Mouse (Mus musculus) CD4-positive helper T cell, adult 2 months (primary cell): Measurements from ENCODE around the gene Mrm3.
A peak's percentile ranks its signal among the peaks of the same experiment; 100 is the strongest.
"Not testable (repeated sequence)": the region's sequence is repeated elsewhere in the genome, so short reads cannot be mapped to it uniquely, and the experiment has no call there.

Experiments used
- DNase-seq: peaks from one replicate; pipeline ENCODE4 v3.0.0-alpha.2; 2012; ENCODE audit warnings: low read depth, missing footprints, low spot score

Gene Mrm3

GRCm38 (mm10) chr11:76242901-76243810 is at the start of gene Mrm3, which contains the start of gene Glod4:
Gene Mrm3 (plus strand): TSS chr11:76243715.
Gene Glod4 (minus strand): TSS chr11:76243725.
- peak; percentile 90 for DNase-seq

- no peak for DNase-seq
These were observed 47.1 kb upstream of the Mrm3 start for GRCm38 (mm10) chr11:76196275-76196976.

GRCm38 (mm10) chr11:76196977-76197469 is 46.5 kb upstream of the Mrm3 start:
- no peak for DNase-seq

- DNase-seq: peak; percentile 58
These were observed 41.5 kb upstream of the Mrm3 start for GRCm38 (mm10) chr11:76201761-76202674.

GRCm38 (mm10) chr11:76206793-76207192 is 36.7 kb upstream of the Mrm3 start:
- no peak for DNase-seq

- no peak for DNase-seq
These were observed 33.1 kb upstream of the Mrm3 start for GRCm38 (mm10) chr11:76210228-76210985.

- not testable (repeated sequence) for DNase-seq
These were observed 31.9 kb upstream of the Mrm3 start for GRCm38 (mm10) chr11:76211595-76211994.

GRCm38 (mm10) chr11:76213841-76214240 is 29.7 kb upstream of the Mrm3 start:
- no peak for DNase-seq

GRCm38 (mm10) chr11:76215011-76215410 is 28.5 kb upstream of the Mrm3 start:
- DNase-seq: peak; percentile 30

- DNase-seq: no peak
These were observed 27.4 kb upstream of the Mrm3 start for GRCm38 (mm10) chr11:76216049-76216540.

- DNase-seq: peak; percentile 37
These were observed 26.7 kb upstream of the Mrm3 start for GRCm38 (mm10) chr11:76216681-76217389.

- peak; percentile 98 for DNase-seq
These were observed 26.1 kb upstream of the Mrm3 start, which contains the start of the genes Dbil5 and Gemin4 for GRCm38 (mm10) chr11:76217390-76217800. Gene Dbil5 (plus strand): TSS chr11:76217608. Gene Gemin4 (minus strand): TSS chr11:76217664.

GRCm38 (mm10) chr11:76224631-76225030 is 18.9 kb upstream of the Mrm3 start:
- DNase-seq: no peak

- no peak for DNase-seq
These were observed 18.5 kb upstream of the Mrm3 start for GRCm38 (mm10) chr11:76225051-76225450.

- DNase-seq: no peak
These were observed 7.4 kb upstream of the Mrm3 start for GRCm38 (mm10) chr11:76236136-76236535.

GRCm38 (mm10) chr11:76239750-76240149 is 3.8 kb upstream of the Mrm3 start:
- no peak for DNase-seq

- no peak for DNase-seq
These were observed 464 bp downstream of the Mrm3 start for GRCm38 (mm10) chr11:76243811-76244546.

GRCm38 (mm10) chr11:76246439-76246838 is 2.9 kb downstream of the Mrm3 start:
- no peak for DNase-seq

GRCm38 (mm10) chr11:76247239-76247638 is 3.7 kb downstream of the Mrm3 start:
- DNase-seq: no peak
